ENCODE assay signal across 19 mouse cellular contexts in the genomic region with DNA sequence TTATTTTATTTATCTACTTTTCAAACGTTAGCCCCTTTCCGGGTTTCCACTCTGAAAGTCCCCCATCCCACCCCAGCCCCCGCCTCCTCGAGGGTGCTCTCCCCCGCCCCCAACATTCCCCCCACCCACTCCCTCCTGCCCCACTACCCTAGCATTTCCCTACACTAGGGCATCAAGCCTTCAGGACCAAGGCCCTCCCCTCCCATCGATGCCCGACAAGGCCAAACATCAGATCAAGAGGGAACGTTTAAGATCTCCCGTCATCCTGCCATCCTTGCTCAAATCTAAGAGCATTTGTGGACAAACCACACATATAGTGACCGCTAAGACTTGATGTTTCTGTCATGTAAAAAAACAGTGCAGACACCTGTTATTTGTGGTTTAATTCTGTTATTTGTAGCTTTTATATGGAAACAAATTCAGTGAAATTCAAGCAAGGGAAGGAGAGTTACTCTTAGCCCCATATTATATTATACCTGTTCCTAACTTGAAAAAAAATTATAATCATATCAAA. TPM values are rescaled to one million over a fixed set of nuclear protein-coding genes. Genes with fewer than 3 reads are reported as not detected.
DNase-seq lines count a peak whose midpoint lies in the region; ATAC-seq lines count a peak whose summit lies in the region.
"Had no signal": no experiment of that assay in that cellular context is flagged by ENCODE, and none has a peak within 500 bp of the region (broad histone marks: within the 10 kb centered on the region; RNA-seq: fewer than 3 reads in every experiment).

No protein-coding gene starts in this region.

- peak overlapping the region; percentile 81 for H3K4me3 ChIP-seq in megakaryocyte, embryonic 14.5 days (replicated peaks)
- H3K4me3 ChIP-seq in liver, embryonic 13.5 days (replicated peaks): no peak overlapping the region
- H3K4me3 ChIP-seq: embryonic facial prominence, embryonic 15.5 days; forebrain, embryonic 10.5 days; hindbrain, embryonic 12.5 days; midbrain, embryonic 13.5 days; myocyte; stomach, embryonic 15.5 days had no signal

- H3K9me3 ChIP-seq in megakaryocyte, embryonic 14.5 days: no peaks in the 10 kb centered on the region
- H3K9me3 ChIP-seq in liver, embryonic 13.5 days (replicated peaks): no peaks in the 10 kb centered on the region
- H3K9me3 ChIP-seq: embryonic facial prominence, embryonic 15.5 days; forebrain, embryonic 10.5 days; hindbrain, embryonic 12.5 days; midbrain, embryonic 13.5 days; stomach, embryonic 15.5 days had no signal

- peak overlapping the region; percentile 56 for H3K9ac ChIP-seq in liver, embryonic 13.5 days
- H3K9ac ChIP-seq: embryonic facial prominence, embryonic 15.5 days; hindbrain, embryonic 12.5 days; midbrain, embryonic 13.5 days; stomach, embryonic 15.5 days had no signal

- peaks cover 89% of the 10 kb centered on the region for H3K4me1 ChIP-seq in megakaryocyte, embryonic 14.5 days
- peaks cover 77% of the 10 kb centered on the region for H3K4me1 ChIP-seq in liver, embryonic 13.5 days (replicated peaks)
- H3K4me1 ChIP-seq: forebrain, embryonic 10.5 days; hindbrain, embryonic 12.5 days; stomach, embryonic 15.5 days had no signal

- peak; percentile 49 for DNase-seq in CD4-positive, CD25-positive, alpha-beta regulatory T cell, adult 2 months (ENCODE audit: low read depth, low spot score)
- DNase-seq in liver, embryonic 13.5 days: no peak
- DNase-seq in retina, postnatal 1 day: no peak
- no peak for DNase-seq in embryo, embryonic 9.5 days (ENCODE audit: extremely low spot score)
- no peak for DNase-seq in cerebellum, adult 11-12 months
- DNase-seq: adrenal gland, postnatal 14 days; cerebellum, adult 9-10 months; gastrocnemius, postnatal 14 days; thymus, adult 2 months had no signal

- H3K4me2 ChIP-seq in liver, embryonic 13.5 days: peak overlapping the region; percentile 48
- H3K4me2 ChIP-seq: embryonic facial prominence, embryonic 15.5 days; hindbrain, embryonic 12.5 days; midbrain, embryonic 13.5 days; stomach, embryonic 15.5 days had no signal

- peak overlapping the region; percentile 98 for H3K27ac ChIP-seq in liver, embryonic 13.5 days
- H3K27ac ChIP-seq: forebrain, embryonic 10.5 days; hindbrain, embryonic 12.5 days; midbrain, embryonic 13.5 days; stomach, embryonic 15.5 days had no signal

- H3K27me3 ChIP-seq in megakaryocyte, embryonic 14.5 days (replicated peaks): no peaks in the 10 kb centered on the region
- no peaks in the 10 kb centered on the region for H3K27me3 ChIP-seq in liver, embryonic 13.5 days
- H3K27me3 ChIP-seq: embryonic facial prominence, embryonic 15.5 days; hindbrain, embryonic 12.5 days; midbrain, embryonic 13.5 days; Patski; stomach, embryonic 15.5 days had no signal

- no peak for ATAC-seq in CD4-positive, CD25-positive, alpha-beta regulatory T cell, adult 4 months
- ATAC-seq in megakaryocyte, adult 5-6 weeks (ENCODE audit: poor library complexity, severe bottlenecking): no peak
- no peak for ATAC-seq in liver, embryonic 13.5 days (ENCODE audit: low read depth)
- ATAC-seq: midbrain, embryonic 13.5 days had no signal

- peaks cover 4% of the 10 kb centered on the region for H3K36me3 ChIP-seq in megakaryocyte, embryonic 14.5 days (replicated peaks; ENCODE audit: low read length)
- H3K36me3 ChIP-seq in liver, embryonic 13.5 days: no peaks in the 10 kb centered on the region
- H3K36me3 ChIP-seq: embryonic facial prominence, embryonic 15.5 days; forebrain, embryonic 10.5 days; hindbrain, embryonic 12.5 days; midbrain, embryonic 13.5 days; stomach, embryonic 15.5 days had no signal

- WGBS in liver, embryonic 13.5 days (ENCODE audit: insufficient replicate concordance): 19% methylated on average over 10 of the region's 10 CpGs

RNA-seq across cellular contexts. Expression of gene Dennd4a, which starts 21.2 kb away (rescaled TPM):
- polyA plus RNA-seq in CD4-positive, CD25-positive, alpha-beta regulatory T cell, adult 4 months (2017; shearing (Covaris generic)): 10 to 100 TPM; 22.1 to 25.3 TPM
- polyA plus RNA-seq in megakaryocyte, embryonic 14.5 days (2012; ENCODE audit: insufficient read depth, low replicate concordance): 2.2 and 3.2 TPM in 2 replicates
- total RNA-seq in megakaryocyte, adult 5-6 weeks (2015): 48.2 and 50.2 TPM in 2 replicates
- 33.3 and 47.0 TPM in 2 replicates for total RNA-seq in megakaryocyte, adult 5-6 weeks (2017)
- 24.1 and 27.0 TPM in 2 replicates for polyA plus RNA-seq in liver, embryonic 13.5 days (2015; fragmentation: Nextera tagmentation; extraction: Ambion mirVana)

RNA-seq across cellular contexts. Expression of gene Rab11a, which starts 52.4 kb away (rescaled TPM):
- 100 to 1,000 TPM; 166 to 218 TPM for polyA plus RNA-seq in CD4-positive, CD25-positive, alpha-beta regulatory T cell, adult 4 months (2017; shearing (Covaris generic))
- polyA plus RNA-seq in megakaryocyte, embryonic 14.5 days (2012; ENCODE audit: insufficient read depth, low replicate concordance): 693 and 793 TPM in 2 replicates
- total RNA-seq in megakaryocyte, adult 5-6 weeks (2015): 249 and 281 TPM in 2 replicates
- total RNA-seq in megakaryocyte, adult 5-6 weeks (2017): 144 and 161 TPM in 2 replicates
- polyA plus RNA-seq in liver, embryonic 13.5 days (2015; fragmentation: Nextera tagmentation; extraction: Ambion mirVana): 254 and 265 TPM in 2 replicates
